Mouse (Mus musculus): ENCODE data around the gene Dlgap1.

DNA sequence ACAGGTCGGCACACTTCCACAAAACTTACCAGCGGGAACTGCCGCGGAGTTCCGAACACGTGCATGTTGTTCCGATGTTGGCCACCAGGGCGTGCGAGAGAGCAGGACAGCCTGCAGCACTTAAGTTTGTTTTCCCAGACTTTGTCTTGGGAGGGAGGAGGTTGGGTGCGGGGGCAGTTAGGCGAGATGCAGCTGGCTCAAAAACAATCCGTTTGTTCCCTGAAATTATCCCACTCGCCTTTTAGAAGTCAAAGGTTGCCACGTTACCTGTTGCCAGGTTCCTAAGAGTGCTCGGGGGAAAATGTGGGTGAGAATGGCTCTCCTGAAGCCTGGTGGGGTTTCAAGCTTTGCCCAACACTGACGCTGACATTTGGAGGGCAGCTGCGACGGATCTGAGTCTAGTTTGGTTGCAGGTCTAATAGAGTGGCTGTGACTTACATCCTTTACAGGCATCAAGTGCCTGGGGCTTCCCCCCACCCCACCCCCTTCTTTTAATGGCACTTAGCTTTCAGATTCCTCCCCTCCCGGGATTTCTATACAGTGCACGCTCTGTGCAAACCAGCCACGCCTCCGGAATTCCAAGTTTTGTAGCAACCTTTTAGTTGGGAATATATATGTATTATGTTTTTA, 786.3 kb downstream of the Dlgap1 start:
- TF ChIP-seq CTCF (IDR thresholded peaks at IDR 0.05; ENCODE audit: extremely low read depth, insufficient read depth, low read length) (peak; percentile 81), POLR2A (IDR thresholded peaks at IDR 0.05; ENCODE audit: extremely low read depth, insufficient read depth, low read length) (no peak)
